Mouse (Mus musculus) hindbrain, embryonic 14.5 days (tissue): ENCODE results near the gene Zfp367. TPM values are rescaled to one million over a fixed set of nuclear protein-coding genes. Genes with fewer than 3 reads are reported as not detected.
A peak's percentile ranks its signal among the peaks of the same experiment; 100 is the strongest.

Source experiments
- ATAC-seq: fragments of 200-750 bp; cut with Nextera tagmentation; 2 replicates; pipeline ENCODE4 v1.8.0; 2017; ENCODE audit warnings: moderate number of reproducible peaks, mild to moderate bottlenecking, moderate TSS enrichment, moderate library complexity; ENCODE audit not compliant: low FRiP score
- DNase-seq: peaks from one replicate; pipeline ENCODE4 v3.0.0-alpha.2; 2015; ENCODE audit warnings: low spot score
- H3K27ac ChIP-seq: fragments of 300-500 bp; sonication (generic); 2 replicates; pipeline ENCODE4 v1.5.1; 2014; ENCODE audit warnings: mild to moderate bottlenecking, moderate library complexity
- H3K27me3 ChIP-seq: fragments of 300-500 bp; sonication (generic); 2 replicates; pipeline ENCODE4 v1.6.1; 2014; ENCODE audit warnings: mild to moderate bottlenecking, low read length, mixed read lengths; ENCODE audit not compliant: control insufficient read depth, insufficient read depth
- H3K36me3 ChIP-seq: fragments of 300-500 bp; sonication (generic); replicated peaks from 2 replicates; pipeline ENCODE4 v1.6.1; 2014; ENCODE audit not compliant: control insufficient read depth, insufficient read depth
- H3K4me1 ChIP-seq: fragments of 300-500 bp; sonication (generic); replicated peaks from 2 replicates; pipeline ENCODE4 v1.6.1; 2014; ENCODE audit warnings: antibody characterized with exemption, low read length, mixed read lengths; ENCODE audit not compliant: control insufficient read depth, insufficient read depth
- H3K4me2 ChIP-seq: fragments of 300-500 bp; sonication (generic); replicated peaks from 2 replicates; pipeline ENCODE4 v1.6.1; 2014; ENCODE audit warnings: mild to moderate bottlenecking, moderate library complexity
- H3K4me3 ChIP-seq: fragments of 300-500 bp; sonication (generic); replicated peaks from 2 replicates; pipeline ENCODE4 v1.5.1; 2014; ENCODE audit warnings: mild to moderate bottlenecking, low read length
- H3K9ac ChIP-seq: fragments of 300-500 bp; sonication (generic); 2 replicates; pipeline ENCODE4 v1.6.1; 2014
- H3K9me3 ChIP-seq: fragments of 300-500 bp; sonication (generic); 2 replicates; pipeline ENCODE4 v1.6.1; 2016; ENCODE audit warnings: low read length; ENCODE audit not compliant: control insufficient read depth
- WGBS: fragments of 180-500 bp; shearing (Covaris S2); extraction: QIAGEN DNeasy Blood & Tissue Kit; methylation state at CpG from one replicate; pipeline ENCODE4 v1.1.7; 2014; 5-methylcytosine and 5-hydroxymethylcytosine counted together
- polyA plus RNA-seq: library from polyadenylated mRNA; unstranded; fragments of >200 nt; fragmentation: Nextera tagmentation; extraction: Ambion mirVana; gene quantifications from 2 replicates; pipeline ENCODE4 v1.2.1, GENCODE M21; 2014

Gene Zfp367
- 5.8 and 8.0 TPM in 2 replicates for polyA plus RNA-seq

GRCm38 (mm10) chr13:64153083-64153682, at the start of gene Zfp367:
Gene Zfp367, minus strand, starts transcription at chr13:64153202.
- H3K9ac ChIP-seq: peak within 1 kb of the TSS; percentile 62
- H3K4me3 ChIP-seq: peak within 1 kb of the TSS; percentile 91
- WGBS: under 1% methylated on average over 52 of the region's 56 CpGs
- H3K4me2 ChIP-seq: peak within 1 kb of the TSS; percentile 92
- peaks cover 5% of the 10 kb centered on the region; the same call in 1 of the 2 replicates for H3K4me1 ChIP-seq
- H3K27ac ChIP-seq: peak within 1 kb of the TSS; percentile 54
- no peaks in the 10 kb centered on the region for H3K9me3 ChIP-seq
- DNase-seq (peak; percentile 93), ATAC-seq (peak; percentile 98)
- H3K27me3 ChIP-seq: no peaks in the 10 kb centered on the region
- H3K36me3 ChIP-seq: no peaks in the 10 kb centered on the region

DNA sequence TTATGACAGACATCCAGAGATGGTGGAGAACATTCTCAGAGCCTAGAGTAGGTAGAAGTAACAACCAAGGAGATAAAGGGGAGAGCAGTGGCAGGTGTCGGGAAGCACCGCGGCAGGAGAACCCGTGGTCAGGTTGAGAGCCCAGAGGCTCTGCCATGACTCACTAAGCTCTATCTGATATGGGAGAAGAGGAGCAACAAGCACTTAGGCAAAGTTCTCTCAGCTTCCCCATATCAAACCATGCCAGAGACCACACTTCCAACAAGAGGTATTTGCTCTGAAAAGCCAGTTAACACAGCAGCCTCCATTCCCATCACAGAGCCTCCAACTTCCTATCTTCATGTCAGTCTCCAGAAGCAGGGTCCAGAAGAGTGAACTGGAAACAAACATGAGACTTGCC, 47.9 kb upstream of the Zfp367 start:
- ATAC-seq: no peak
- Histone ChIP-seq H3K4me1 (no peaks in the 10 kb centered on the region), H3K9me3 (no peaks in the 10 kb centered on the region), H3K36me3 (0 out of 2 replicates have a peak, but pooled peaks cover 4% of the 10 kb centered on the region), H3K4me2 (no peak overlapping the region), H3K27ac (no peak overlapping the region), H3K27me3 (no peaks in the 10 kb centered on the region), H3K4me3 (no peak overlapping the region), H3K9ac (no peak overlapping the region)
- DNase-seq: no peak
- WGBS: 100% methylated on average over 4 of the region's 4 CpGs

DNA sequence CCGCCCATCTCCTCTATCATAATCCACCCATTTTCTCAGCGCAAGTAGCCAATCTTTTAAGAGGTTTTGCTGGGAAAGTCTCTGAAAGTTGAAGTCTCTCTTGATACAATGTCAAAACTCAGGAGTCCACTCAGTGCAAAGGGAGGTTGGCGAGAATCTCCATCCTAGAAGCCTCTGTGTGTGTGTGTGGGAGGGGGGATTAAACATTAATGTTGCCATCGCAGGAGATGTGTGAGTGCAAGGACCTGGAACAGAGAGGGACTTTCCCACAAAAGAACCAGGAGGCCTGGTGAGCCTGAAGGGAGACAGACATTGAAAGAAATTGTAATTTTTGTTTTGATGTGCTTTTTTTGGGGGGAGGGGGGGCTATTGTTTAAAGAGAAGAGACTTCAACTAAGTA, 45.3 kb upstream of the Zfp367 start:
- no peak overlapping the region for H3K27ac ChIP-seq
- no peaks in the 10 kb centered on the region for H3K9me3 ChIP-seq
- no peaks in the 10 kb centered on the region for H3K4me1 ChIP-seq
- no peak overlapping the region for H3K4me3 ChIP-seq
- WGBS: 91% methylated on average over 4 of the region's 4 CpGs
- no peak overlapping the region for H3K9ac ChIP-seq
- H3K27me3 ChIP-seq: no peaks in the 10 kb centered on the region
- no peak for DNase-seq
- H3K4me2 ChIP-seq: no peak overlapping the region
- H3K36me3 ChIP-seq: 0 out of 2 replicates have a peak, but pooled peaks cover 8% of the 10 kb centered on the region
- no peak for ATAC-seq

DNA sequence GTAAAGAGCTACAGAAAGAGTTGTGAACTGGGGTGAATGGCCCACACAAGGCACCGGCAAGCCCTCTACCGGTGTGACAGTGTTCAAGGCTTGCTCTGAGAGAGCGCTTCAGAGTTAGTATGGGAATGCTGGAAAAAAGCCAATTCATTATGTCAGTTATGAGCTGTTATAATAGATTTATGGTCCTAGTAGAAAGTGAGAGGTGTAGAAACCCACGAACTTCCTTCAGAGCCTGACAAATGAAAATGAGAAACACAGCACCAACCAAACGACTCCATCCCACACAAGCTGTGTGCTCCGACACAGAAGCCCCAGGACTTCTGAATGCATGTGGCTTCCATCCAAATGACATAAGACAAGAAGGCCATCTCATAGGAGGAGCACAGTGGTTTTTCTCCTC, 44.9 kb upstream of the Zfp367 start:
- H3K4me2 ChIP-seq: no peak overlapping the region
- H3K36me3 ChIP-seq: 0 out of 2 replicates have a peak, but pooled peaks cover 8% of the 10 kb centered on the region
- DNase-seq (no peak), ATAC-seq (no peak)
- no peaks in the 10 kb centered on the region for H3K4me1 ChIP-seq
- no peaks in the 10 kb centered on the region for H3K9me3 ChIP-seq
- no peak overlapping the region for H3K27ac ChIP-seq
- WGBS: 89% methylated on average over 6 of the region's 6 CpGs
- H3K9ac ChIP-seq: no peak overlapping the region
- H3K4me3 ChIP-seq: no peak overlapping the region
- no peaks in the 10 kb centered on the region for H3K27me3 ChIP-seq

DNA sequence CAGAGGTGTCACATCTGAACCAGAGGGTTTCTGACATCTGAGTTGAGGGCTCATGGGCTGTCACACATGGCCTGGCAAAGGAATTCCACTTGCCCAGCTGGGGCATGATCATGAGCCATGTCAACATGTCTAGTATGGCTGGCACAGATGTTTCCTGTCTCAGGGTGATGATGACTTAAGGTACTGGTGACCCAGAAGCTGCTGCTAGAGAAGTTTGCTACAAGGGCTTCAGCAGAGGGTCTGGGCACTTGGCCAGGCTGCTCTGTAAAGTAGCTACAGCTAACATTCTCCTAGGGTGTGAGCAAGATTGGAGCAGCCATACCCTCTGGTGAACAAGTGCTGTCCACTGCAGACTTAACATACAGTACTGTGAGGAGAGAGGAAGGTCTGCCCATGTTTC, 34.1 kb upstream of the Zfp367 start:
- DNase-seq (no peak), ATAC-seq (no peak)
- H3K4me2 ChIP-seq: no peak overlapping the region
- H3K36me3 ChIP-seq: peaks cover 36% of the 10 kb centered on the region
- H3K9ac ChIP-seq: no peak overlapping the region
- no peak overlapping the region for H3K4me3 ChIP-seq
- no peaks in the 10 kb centered on the region for H3K27me3 ChIP-seq
- H3K4me1 ChIP-seq: no peaks in the 10 kb centered on the region
- no peaks in the 10 kb centered on the region for H3K9me3 ChIP-seq
- H3K27ac ChIP-seq: no peak overlapping the region

DNA sequence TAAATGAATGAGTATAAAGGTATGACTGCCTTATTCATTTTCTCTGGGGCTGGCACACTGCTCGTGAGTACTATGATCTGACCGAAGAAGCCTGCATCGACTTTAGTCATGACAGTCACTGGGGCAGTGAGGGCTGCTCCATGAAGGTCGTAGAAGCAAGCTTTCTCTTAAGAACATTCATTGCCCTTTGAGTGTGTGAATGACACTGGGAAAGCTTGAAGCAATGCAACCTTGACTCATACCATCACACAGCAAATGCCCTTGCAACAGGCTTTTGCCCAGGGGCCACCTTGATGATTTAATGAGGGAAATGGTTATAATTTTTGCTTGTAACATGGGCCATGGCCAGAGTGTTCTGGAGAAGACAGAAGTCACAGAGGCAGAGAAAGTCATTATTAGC, 33.5 kb upstream of the Zfp367 start:
- H3K36me3 ChIP-seq: peaks cover 40% of the 10 kb centered on the region
- no peak overlapping the region for H3K9ac ChIP-seq
- no peaks in the 10 kb centered on the region for H3K4me1 ChIP-seq
- H3K4me2 ChIP-seq: no peak overlapping the region
- H3K9me3 ChIP-seq: no peaks in the 10 kb centered on the region
- H3K27ac ChIP-seq: no peak overlapping the region
- WGBS: 97% methylated on average over 4 of the region's 4 CpGs
- no peak for DNase-seq
- no peak overlapping the region for H3K4me3 ChIP-seq
- no peaks in the 10 kb centered on the region for H3K27me3 ChIP-seq
- ATAC-seq: no peak

DNA sequence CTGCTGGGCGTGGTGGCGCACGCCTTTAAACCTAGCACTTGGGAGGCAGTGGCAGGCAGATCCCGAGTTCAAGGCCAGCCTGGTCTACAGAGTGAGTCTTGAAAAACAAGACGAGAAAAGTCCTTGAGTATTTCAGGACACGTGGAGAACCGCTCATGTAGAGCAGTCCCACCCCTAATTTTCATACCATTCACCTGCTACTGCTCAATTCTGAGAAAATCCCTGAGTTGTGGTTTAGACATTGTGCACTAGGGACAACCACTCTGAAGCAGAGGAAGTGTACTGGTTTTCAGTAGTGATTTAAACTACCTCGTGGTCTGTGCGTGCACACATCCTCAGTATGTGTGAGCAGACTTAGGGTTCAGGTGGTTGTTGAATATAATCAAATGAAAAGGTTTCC, 32.6 kb upstream of the Zfp367 start:
- Histone ChIP-seq H3K4me2 (no peak overlapping the region), H3K36me3 (peaks cover 40% of the 10 kb centered on the region), H3K4me3 (no peak overlapping the region), H3K9me3 (no peaks in the 10 kb centered on the region), H3K4me1 (no peaks in the 10 kb centered on the region), H3K27me3 (no peaks in the 10 kb centered on the region), H3K9ac (no peak overlapping the region), H3K27ac (no peak overlapping the region)
- no peak for DNase-seq
- ATAC-seq: no peak
- WGBS: 95% methylated on average over 9 of the region's 9 CpGs

DNA sequence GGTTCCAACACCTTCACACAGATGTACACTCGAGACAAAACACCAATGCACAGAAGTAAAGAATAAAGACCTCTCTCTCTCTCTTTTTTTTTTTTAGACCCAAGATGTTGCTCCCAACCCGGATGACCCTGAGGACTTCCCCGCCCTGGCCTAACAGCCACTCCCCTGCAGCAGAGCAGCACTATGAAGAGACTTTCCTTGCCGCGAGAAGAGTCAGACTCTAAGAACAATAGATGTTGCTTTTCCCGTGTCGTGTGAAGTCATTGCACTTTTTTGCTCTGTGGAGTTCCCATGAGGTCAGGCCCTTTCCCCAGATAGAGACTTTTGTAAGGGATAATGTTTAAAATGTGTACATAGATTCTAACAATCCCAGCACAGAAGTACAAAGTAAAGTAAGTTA, 32.2 kb upstream of the Zfp367 start:
- Histone ChIP-seq H3K4me2 (no peak overlapping the region), H3K36me3 (peaks cover 40% of the 10 kb centered on the region), H3K4me1 (no peaks in the 10 kb centered on the region), H3K9me3 (no peaks in the 10 kb centered on the region), H3K9ac (no peak overlapping the region), H3K4me3 (no peak overlapping the region), H3K27me3 (no peaks in the 10 kb centered on the region), H3K27ac (no peak overlapping the region)
- DNase-seq (no peak), ATAC-seq (no peak)
- WGBS: 76% methylated on average over 7 of the region's 7 CpGs

DNA sequence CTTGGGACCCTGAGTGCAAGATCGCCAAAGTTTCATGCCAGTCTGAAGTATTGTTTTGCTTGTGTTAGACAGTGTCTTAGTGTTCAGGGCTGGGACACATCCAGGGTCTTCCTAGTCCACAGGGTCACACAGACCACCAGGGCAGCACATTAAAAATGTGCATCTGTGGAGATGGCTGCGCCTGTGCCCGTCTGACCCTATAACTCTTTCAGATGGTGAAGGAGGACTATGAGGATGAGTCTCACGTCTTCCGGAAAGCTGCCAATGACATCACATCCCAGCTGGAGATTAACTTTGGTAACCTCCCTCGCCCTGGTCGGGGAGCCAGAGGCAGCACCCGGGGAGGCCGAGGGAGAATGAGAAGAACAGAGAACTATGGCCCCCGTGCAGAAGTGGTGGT, 31.4 kb upstream of the Zfp367 start:
- Histone ChIP-seq H3K4me3 (no peak overlapping the region), H3K9me3 (no peaks in the 10 kb centered on the region), H3K27me3 (no peaks in the 10 kb centered on the region), H3K4me2 (no peak overlapping the region), H3K27ac (no peak overlapping the region), H3K36me3 (peaks cover 40% of the 10 kb centered on the region), H3K9ac (no peak overlapping the region), H3K4me1 (no peaks in the 10 kb centered on the region)
- WGBS: 85% methylated on average over 10 of the region's 10 CpGs
- DNase-seq: no peak
- ATAC-seq: no peak

- Histone ChIP-seq H3K36me3 (peaks cover 48% of the 10 kb centered on the region), H3K27me3 (no peaks in the 10 kb centered on the region), H3K4me3 (no peak overlapping the region), H3K4me2 (no peak overlapping the region), H3K27ac (no peak overlapping the region), H3K9ac (no peak overlapping the region), H3K4me1 (no peaks in the 10 kb centered on the region), H3K9me3 (no peaks in the 10 kb centered on the region)
- no peak for DNase-seq
- no peak for ATAC-seq
- WGBS: 83% methylated on average over 4 of the region's 4 CpGs
Measured at GRCm38 (mm10) chr13:64183583-64183982, 30.6 kb upstream of the Zfp367 start.
